Mouse (Mus musculus): ENCODE data around the gene Fbxl13. TPM values are rescaled to one million over a fixed set of nuclear protein-coding genes. Genes with fewer than 3 reads are reported as not detected.

Gene Fbxl13
- polyA plus RNA-seq, 1 experiment, result not detected

- Histone ChIP-seq H3K4me1 (ENCODE audit: control insufficient read depth, insufficient read depth, low read length) (no peaks in the 10 kb centered on the region), H3K27ac (ENCODE audit: insufficient read depth, low read length) (no peak overlapping the region), H3K9me3 (replicated peaks; ENCODE audit: control insufficient read depth, insufficient read depth, low read length, poor library complexity, severe bottlenecking) (no peaks in the 10 kb centered on the region), H3K9ac (ENCODE audit: low read depth, poor library complexity, severe bottlenecking) (no peak overlapping the region), H3K36me3 (ENCODE audit: control insufficient read depth, insufficient read depth, low read length, poor library complexity, severe bottlenecking) (peaks cover 21% of the 10 kb centered on the region), H3K4me3 (ENCODE audit: low read depth, low read length) (no peak overlapping the region), H3K27me3 (ENCODE audit: control insufficient read depth, insufficient read depth, low read length, poor library complexity, severe bottlenecking) (no peaks in the 10 kb centered on the region)
- TF ChIP-seq CTCF (IDR thresholded peaks at IDR 0.05; ENCODE audit: low read depth, low read length) (no peak), EP300 (IDR thresholded peaks at IDR 0.05; ENCODE audit: insufficient read depth, low read depth, low read length) (no peak), POLR2A (IDR thresholded peaks at IDR 0.05; ENCODE audit: insufficient read depth, low read length) (no peak)
These were observed 15.4 kb upstream of the Fbxl13 start for GRCm38 (mm10) chr5:21660850-21661249.

DNA sequence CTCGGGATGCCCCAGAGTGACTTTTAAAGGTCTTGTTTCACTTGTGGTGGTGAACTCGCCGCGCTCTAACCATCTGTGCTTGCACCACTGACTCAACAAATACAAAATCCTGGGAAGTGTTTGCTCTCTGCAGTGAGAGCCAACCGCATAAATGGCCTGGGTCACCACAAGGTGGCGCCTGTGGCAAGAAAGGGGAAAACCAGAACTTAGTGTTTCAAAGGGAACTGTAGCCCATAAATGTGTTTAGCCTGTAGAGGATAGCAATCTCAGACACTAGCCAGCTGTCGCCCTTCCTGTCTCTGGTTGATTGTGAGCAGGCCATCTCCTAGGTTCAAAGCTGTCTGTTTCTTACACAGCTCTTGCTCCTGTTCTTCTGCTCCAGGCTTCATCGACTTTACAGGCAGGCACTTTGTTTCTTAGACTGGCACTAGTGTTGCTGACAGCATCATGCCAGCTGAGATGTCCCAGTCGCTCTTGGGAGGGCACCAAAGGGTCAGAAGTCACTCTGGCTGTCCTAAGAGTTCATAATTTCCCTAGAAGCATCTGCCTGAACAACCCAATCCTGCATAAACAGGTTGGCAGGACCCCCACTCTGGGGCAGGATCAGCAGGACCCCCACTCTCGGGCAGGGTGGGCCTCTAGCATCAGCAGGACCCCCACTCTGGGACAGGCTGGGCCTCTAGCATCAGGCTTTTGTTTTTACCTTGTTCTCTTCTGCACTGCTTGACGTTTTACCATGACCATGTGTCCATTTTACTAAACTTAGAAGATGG lies 13.4 kb upstream of the Fbxl13 start:
- Histone ChIP-seq H3K36me3 (ENCODE audit: control insufficient read depth, insufficient read depth, low read length, poor library complexity, severe bottlenecking) (peaks cover 25% of the 10 kb centered on the region), H3K9ac (ENCODE audit: low read depth, poor library complexity, severe bottlenecking) (no peak overlapping the region), H3K9me3 (replicated peaks; ENCODE audit: control insufficient read depth, insufficient read depth, low read length, poor library complexity, severe bottlenecking) (no peaks in the 10 kb centered on the region), H3K4me1 (ENCODE audit: control insufficient read depth, insufficient read depth, low read length) (no peaks in the 10 kb centered on the region), H3K27me3 (ENCODE audit: control insufficient read depth, insufficient read depth, low read length, poor library complexity, severe bottlenecking) (no peaks in the 10 kb centered on the region), H3K27ac (ENCODE audit: insufficient read depth, low read length) (no peak overlapping the region), H3K4me3 (ENCODE audit: low read depth, low read length) (no peak overlapping the region)
- TF ChIP-seq POLR2A (IDR thresholded peaks at IDR 0.05; ENCODE audit: insufficient read depth, low read length) (no peak), EP300 (IDR thresholded peaks at IDR 0.05; ENCODE audit: insufficient read depth, low read depth, low read length) (no peak), CTCF (IDR thresholded peaks at IDR 0.05; ENCODE audit: low read depth, low read length) (peak; percentile 79)

DNA sequence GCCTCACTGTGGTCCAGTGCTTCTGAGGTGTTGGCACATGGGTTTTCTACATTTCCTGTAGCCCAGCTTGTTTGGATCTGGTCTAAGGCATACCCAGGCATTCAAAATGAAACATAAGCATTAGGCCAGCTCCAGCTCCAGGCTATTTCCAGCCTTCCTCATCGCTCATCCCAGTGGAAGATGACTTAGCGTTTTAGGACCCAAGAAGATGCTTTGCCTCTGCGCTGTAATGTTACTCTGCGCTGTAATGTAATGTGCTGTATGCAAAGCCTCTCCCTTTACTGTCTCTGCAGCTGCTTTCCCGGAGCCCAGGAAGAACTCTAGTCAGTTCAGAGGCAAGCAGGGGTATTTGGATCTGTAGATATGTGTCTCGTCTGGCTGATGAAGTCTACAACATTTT lies 12.6 kb upstream of the Fbxl13 start:
- H3K36me3 ChIP-seq (ENCODE audit: control insufficient read depth, insufficient read depth, low read length, poor library complexity, severe bottlenecking), result peaks cover 26% of the 10 kb centered on the region
- TF ChIP-seq POLR2A (IDR thresholded peaks at IDR 0.05; ENCODE audit: insufficient read depth, low read length), result no peak
- TF ChIP-seq EP300 (IDR thresholded peaks at IDR 0.05; ENCODE audit: insufficient read depth, low read depth, low read length), result no peak
- TF ChIP-seq CTCF (IDR thresholded peaks at IDR 0.05; ENCODE audit: low read depth, low read length), result no peak
- H3K27ac ChIP-seq (ENCODE audit: insufficient read depth, low read length), result no peak overlapping the region
- H3K4me3 ChIP-seq (ENCODE audit: low read depth, low read length), result no peak overlapping the region
- no peaks in the 10 kb centered on the region for H3K27me3 ChIP-seq (ENCODE audit: control insufficient read depth, insufficient read depth, low read length, poor library complexity, severe bottlenecking)
- H3K9me3 ChIP-seq (replicated peaks; ENCODE audit: control insufficient read depth, insufficient read depth, low read length, poor library complexity, severe bottlenecking), result no peaks in the 10 kb centered on the region
- no peak overlapping the region for H3K9ac ChIP-seq (ENCODE audit: low read depth, poor library complexity, severe bottlenecking)
- no peaks in the 10 kb centered on the region for H3K4me1 ChIP-seq (ENCODE audit: control insufficient read depth, insufficient read depth, low read length)

DNA sequence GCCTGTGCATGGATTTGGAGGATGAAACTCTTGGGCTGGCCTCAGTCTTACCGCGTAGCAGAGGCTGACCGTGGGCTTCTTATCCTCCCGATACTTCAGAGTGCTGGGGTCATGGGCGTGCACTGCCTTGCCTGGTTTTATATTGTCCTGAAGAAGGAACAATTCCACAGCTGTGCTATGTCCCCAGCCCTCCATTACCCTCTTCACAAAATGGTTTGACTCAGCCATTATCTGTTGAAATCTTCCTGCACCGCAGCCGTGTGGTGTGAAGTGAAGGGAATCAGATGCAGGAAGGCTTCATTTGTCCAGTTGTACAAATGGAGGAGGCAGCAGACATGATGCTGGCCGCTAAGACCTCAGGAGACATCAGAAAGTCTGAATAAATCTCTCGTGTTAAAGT lies 11.5 kb upstream of the Fbxl13 start:
- no peak for TF ChIP-seq POLR2A (IDR thresholded peaks at IDR 0.05; ENCODE audit: insufficient read depth, low read length)

GRCm38 (mm10) chr5:21651885-21652612 lies 6.6 kb upstream of the Fbxl13 start:
- no peak overlapping the region for H3K27ac ChIP-seq (ENCODE audit: insufficient read depth, low read length)
- no peaks in the 10 kb centered on the region for H3K9me3 ChIP-seq (replicated peaks; ENCODE audit: control insufficient read depth, insufficient read depth, low read length, poor library complexity, severe bottlenecking)
- peaks cover 43% of the 10 kb centered on the region for H3K36me3 ChIP-seq (ENCODE audit: control insufficient read depth, insufficient read depth, low read length, poor library complexity, severe bottlenecking)
- no peak overlapping the region for H3K9ac ChIP-seq (ENCODE audit: low read depth, poor library complexity, severe bottlenecking)
- no peak for TF ChIP-seq CTCF (IDR thresholded peaks at IDR 0.05; ENCODE audit: low read depth, low read length)
- no peak for TF ChIP-seq EP300 (IDR thresholded peaks at IDR 0.05; ENCODE audit: insufficient read depth, low read depth, low read length)
- TF ChIP-seq POLR2A (IDR thresholded peaks at IDR 0.05; ENCODE audit: insufficient read depth, low read length), result no peak
- H3K27me3 ChIP-seq (ENCODE audit: control insufficient read depth, insufficient read depth, low read length, poor library complexity, severe bottlenecking), result no peaks in the 10 kb centered on the region
- peaks cover 2% of the 10 kb centered on the region for H3K4me1 ChIP-seq (ENCODE audit: control insufficient read depth, insufficient read depth, low read length)
- no peak overlapping the region for H3K4me3 ChIP-seq (ENCODE audit: low read depth, low read length)

More for the DNA sequence above, 11.5 kb upstream of the Fbxl13 start:
- no peak overlapping the region for H3K9ac ChIP-seq (ENCODE audit: low read depth, poor library complexity, severe bottlenecking)
- H3K4me1 ChIP-seq (ENCODE audit: control insufficient read depth, insufficient read depth, low read length), result no peaks in the 10 kb centered on the region
- no peak overlapping the region for H3K4me3 ChIP-seq (ENCODE audit: low read depth, low read length)
- H3K9me3 ChIP-seq (replicated peaks; ENCODE audit: control insufficient read depth, insufficient read depth, low read length, poor library complexity, severe bottlenecking), result no peaks in the 10 kb centered on the region
- H3K27me3 ChIP-seq (ENCODE audit: control insufficient read depth, insufficient read depth, low read length, poor library complexity, severe bottlenecking), result no peaks in the 10 kb centered on the region
- H3K36me3 ChIP-seq (ENCODE audit: control insufficient read depth, insufficient read depth, low read length, poor library complexity, severe bottlenecking), result peaks cover 32% of the 10 kb centered on the region
- H3K27ac ChIP-seq (ENCODE audit: insufficient read depth, low read length), result no peak overlapping the region

DNA sequence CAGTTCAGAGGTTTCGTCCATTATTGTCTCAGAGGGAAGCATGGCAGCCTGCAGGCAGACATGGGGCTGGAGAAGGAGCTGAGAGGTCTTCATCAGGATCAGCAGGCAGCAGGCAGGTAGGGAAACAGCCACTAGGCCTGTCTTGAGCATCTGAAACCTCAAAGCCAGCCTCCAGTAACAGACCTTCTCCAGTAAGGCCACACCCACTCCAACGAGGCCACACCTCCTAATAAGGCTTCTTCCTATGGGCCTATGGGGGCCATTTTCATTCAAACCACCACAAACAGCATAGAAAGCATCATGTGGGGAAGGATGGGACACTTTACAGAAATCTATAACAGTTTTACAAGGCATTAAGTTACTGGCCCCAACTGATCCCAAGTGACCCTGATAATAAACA lies 5.3 kb upstream of the Fbxl13 start:
- Histone ChIP-seq H3K4me1 (ENCODE audit: control insufficient read depth, insufficient read depth, low read length) (peaks cover 2% of the 10 kb centered on the region), H3K27me3 (ENCODE audit: control insufficient read depth, insufficient read depth, low read length, poor library complexity, severe bottlenecking) (no peaks in the 10 kb centered on the region), H3K27ac (ENCODE audit: insufficient read depth, low read length) (no peak overlapping the region), H3K36me3 (ENCODE audit: control insufficient read depth, insufficient read depth, low read length, poor library complexity, severe bottlenecking) (peaks cover 41% of the 10 kb centered on the region), H3K9ac (ENCODE audit: low read depth, poor library complexity, severe bottlenecking) (no peak overlapping the region), H3K9me3 (replicated peaks; ENCODE audit: control insufficient read depth, insufficient read depth, low read length, poor library complexity, severe bottlenecking) (no peaks in the 10 kb centered on the region), H3K4me3 (ENCODE audit: low read depth, low read length) (no peak overlapping the region)
- TF ChIP-seq EP300 (IDR thresholded peaks at IDR 0.05; ENCODE audit: insufficient read depth, low read depth, low read length), result no peak
- TF ChIP-seq CTCF (IDR thresholded peaks at IDR 0.05; ENCODE audit: low read depth, low read length), result no peak
- TF ChIP-seq POLR2A (IDR thresholded peaks at IDR 0.05; ENCODE audit: insufficient read depth, low read length), result no peak
